ENCODE assay signal across 11 mouse cellular contexts in genomic region chr17:8112199-8112598, GRCm38 (mm10). TPM values are rescaled to one million over a fixed set of nuclear protein-coding genes. Genes with fewer than 3 reads are reported as not detected.
DNase-seq lines count a peak whose midpoint lies in the region; ATAC-seq and TF ChIP-seq lines count a peak whose summit lies in the region.
"Not testable (repeated sequence)": the region's sequence is repeated elsewhere in the genome, so short reads cannot be mapped to it uniquely, and the experiment has no call there.
"Had no signal": no experiment of that assay in that cellular context is flagged by ENCODE, and none has a peak within 500 bp of the region (broad histone marks: within the 10 kb centered on the region; RNA-seq: fewer than 3 reads in every experiment).

No protein-coding gene starts in this region.

- H3K9ac ChIP-seq in lung, postnatal 0 days (replicated peaks; ENCODE audit: low read depth) = not testable (repeated sequence)

- not testable (repeated sequence) for TF ChIP-seq EP300 in lung, postnatal 0 days (IDR thresholded peaks at IDR 0.05)

- not testable (repeated sequence) for H3K27me3 ChIP-seq in lung, postnatal 0 days (replicated peaks; ENCODE audit: insufficient read depth, low read length)

- peak; percentile 1 for DNase-seq in lung, postnatal 0 days (ENCODE audit: low spot score)

- ATAC-seq in CD4-positive, CD25-positive, alpha-beta regulatory T cell, adult 4 months = peak; percentile 79
- peak; percentile 64 for ATAC-seq in inflammation-experienced regulatory T-cells, adult 6 months
- not testable (repeated sequence) for ATAC-seq in lung, postnatal 0 days
- ATAC-seq in megakaryocyte, adult 5-6 weeks (ENCODE audit: poor library complexity, severe bottlenecking) = peak; percentile 39; the same call in 1 of the 2 replicates
- ATAC-seq in megakaryocyte progenitor cell, adult 5-6 weeks (replicated peaks; ENCODE audit: poor library complexity) = peak; percentile 38; the same call in 1 of the 2 replicates
- ATAC-seq in neutrophil, adult 5-6 weeks (ENCODE audit: extremely low read depth, insufficient number of reproducible peaks, low FRiP score, poor library complexity, severe bottlenecking) = 0 out of 2 replicates have a peak, but pooled peaks have one; percentile 45

- not testable (repeated sequence) for H3K36me3 ChIP-seq in lung, postnatal 0 days (ENCODE audit: insufficient read depth, low read length)

- H3K4me2 ChIP-seq in lung, postnatal 0 days (replicated peaks; ENCODE audit: low read depth, low read length) = not testable (repeated sequence)

- 0 out of 2 replicates have a peak overlapping the region, but pooled peaks have one; percentile 4 for H3K27ac ChIP-seq in bone marrow macrophage, adult 2 months (ENCODE audit: insufficient read depth, low read depth, low read length)
- H3K27ac ChIP-seq in lung, postnatal 0 days (ENCODE audit: low read length) = not testable (repeated sequence)

- not testable (repeated sequence) for TF ChIP-seq POLR2A in bone marrow macrophage, adult 2 months (IDR thresholded peaks at IDR 0.05; ENCODE audit: borderline replicate concordance, low read depth, low read length)

- not testable (repeated sequence) for H3K4me3 ChIP-seq in bone marrow macrophage, adult 2 months (ENCODE audit: insufficient read depth, low read length); lung, postnatal 0 days (ENCODE audit: low read depth, low read length)

- not testable (repeated sequence) for H3K4me1 ChIP-seq in bone marrow macrophage, adult 2 months (ENCODE audit: control insufficient read depth, insufficient read depth, low read length); lung, postnatal 0 days (ENCODE audit: insufficient read depth, low read depth, low read length)

- TF ChIP-seq CTCF in bone marrow macrophage, adult 2 months (IDR thresholded peaks at IDR 0.05; ENCODE audit: low read depth, low read length); lung, postnatal 0 days (IDR thresholded peaks at IDR 0.05): not testable (repeated sequence)

- not testable (repeated sequence) for H3K9me3 ChIP-seq in lung, postnatal 0 days (ENCODE audit: low read length)

- WGBS in lung, postnatal 0 days = no CpG with 5 or more reads among the region's 1 CpGs

RNA-seq across cellular contexts. Expression of gene Gm49673, which starts 35.4 kb away (rescaled TPM):
- not detected for polyA plus RNA-seq in CD4-positive, CD25-positive, alpha-beta regulatory T cell, adult 4 months (2017; shearing (Covaris generic))
- 0.45 TPM in 1 of 2 replicates, not detected in the other for polyA plus RNA-seq in bone marrow macrophage, adult 2 months (2012; ENCODE audit: insufficient read depth, insufficient read length, missing spikeins)
- under 1 TPM in 1 of 3 experiments, not detected in 2; 0.26 TPM for polyA plus RNA-seq in inflammation-experienced regulatory T-cells, adult 6 months (2017; shearing (Covaris generic))
- 0.13 and 0.50 TPM in 2 replicates for polyA plus RNA-seq in lung, postnatal 0 days (2015; fragmentation: Nextera tagmentation; extraction: Ambion mirVana)
- not detected in 2 replicates for total RNA-seq in megakaryocyte, adult 5-6 weeks (2015)
- not detected in 2 replicates for total RNA-seq in megakaryocyte, adult 5-6 weeks (2017)
- not detected in 2 replicates for total RNA-seq in megakaryocyte progenitor cell, adult 5-6 weeks (2015)
- not detected in 2 replicates for total RNA-seq in megakaryocyte progenitor cell, adult 5-6 weeks (2017)
- total RNA-seq in neutrophil, adult 5-6 weeks (2017) = 3.6 and 6.1 TPM in 2 replicates
- total RNA-seq: adrenal gland, adult 2 months; CH12.LX; G1E; MEL had no signal
- polyA plus RNA-seq: G1E had no signal

RNA-seq across cellular contexts. Expression of gene Rnaset2a, which starts 35.7 kb away (rescaled TPM):
- 10 to 100 TPM; 42.6 to 47.1 TPM for polyA plus RNA-seq in CD4-positive, CD25-positive, alpha-beta regulatory T cell, adult 4 months (2017; shearing (Covaris generic))
- polyA plus RNA-seq in bone marrow macrophage, adult 2 months (2012; ENCODE audit: insufficient read depth, insufficient read length, missing spikeins) = 19.5 and 23.3 TPM in 2 replicates
- 10 to 100 TPM; 41.7 to 52.1 (median 51.3) TPM for polyA plus RNA-seq in inflammation-experienced regulatory T-cells, adult 6 months (2017; shearing (Covaris generic))
- 79.7 and 80.0 TPM in 2 replicates for polyA plus RNA-seq in lung, postnatal 0 days (2015; fragmentation: Nextera tagmentation; extraction: Ambion mirVana)
- 54.1 and 63.1 TPM in 2 replicates for total RNA-seq in megakaryocyte, adult 5-6 weeks (2015)
- total RNA-seq in megakaryocyte, adult 5-6 weeks (2017) = 48.7 and 54.6 TPM in 2 replicates
- total RNA-seq in megakaryocyte progenitor cell, adult 5-6 weeks (2015) = 73.9 and 79.4 TPM in 2 replicates
- 72.3 and 80.8 TPM in 2 replicates for total RNA-seq in megakaryocyte progenitor cell, adult 5-6 weeks (2017)
- total RNA-seq in neutrophil, adult 5-6 weeks (2017) = 17.9 and 20.8 TPM in 2 replicates

RNA-seq across cellular contexts. Expression of gene Fgfr1op, which starts 53.1 kb away (rescaled TPM):
- polyA plus RNA-seq in CD4-positive, CD25-positive, alpha-beta regulatory T cell, adult 4 months (2017; shearing (Covaris generic)) = 10 to 100 TPM; 24.8 to 27.1 TPM
- 16.4 and 17.4 TPM in 2 replicates for polyA plus RNA-seq in bone marrow macrophage, adult 2 months (2012; ENCODE audit: insufficient read depth, insufficient read length, missing spikeins)
- 10 to 100 TPM; 22.8 to 31.0 (median 24.2) TPM for polyA plus RNA-seq in inflammation-experienced regulatory T-cells, adult 6 months (2017; shearing (Covaris generic))
- polyA plus RNA-seq in lung, postnatal 0 days (2015; fragmentation: Nextera tagmentation; extraction: Ambion mirVana) = 17.7 and 18.3 TPM in 2 replicates
- 18.0 and 25.5 TPM in 2 replicates for total RNA-seq in megakaryocyte, adult 5-6 weeks (2015)
- total RNA-seq in megakaryocyte, adult 5-6 weeks (2017) = 23.4 and 29.7 TPM in 2 replicates
- 44.8 and 47.1 TPM in 2 replicates for total RNA-seq in megakaryocyte progenitor cell, adult 5-6 weeks (2015)
- 49.2 and 57.0 TPM in 2 replicates for total RNA-seq in megakaryocyte progenitor cell, adult 5-6 weeks (2017)
- 69.4 and 71.3 TPM in 2 replicates for total RNA-seq in neutrophil, adult 5-6 weeks (2017)
